Mouse (Mus musculus) neural tube, embryonic 11.5 days (tissue): ENCODE results near the gene Mrpl58. TPM values are rescaled to one million over a fixed set of nuclear protein-coding genes. Genes with fewer than 3 reads are reported as not detected.

ENCODE experiments used
- ATAC-seq: fragments of 200-750 bp; cut with Nextera tagmentation; 2 replicates; pipeline ENCODE4 v1.8.0; 2017; ENCODE audit warnings: moderate number of reproducible peaks, mild to moderate bottlenecking, moderate TSS enrichment, moderate library complexity; ENCODE audit not compliant: insufficient read depth, low FRiP score, low TSS enrichment
- DNase-seq: peaks from one replicate; pipeline ENCODE4 v3.0.0-alpha.2; 2015; ENCODE audit warnings: low spot score
- H3K27ac ChIP-seq: fragments of 300-500 bp; sonication (generic); 2 replicates; pipeline ENCODE4 v1.5.1; 2014; ENCODE audit warnings: low read depth, mild to moderate bottlenecking, low read length
- H3K27me3 ChIP-seq: fragments of 300-500 bp; sonication (generic); 2 replicates; pipeline ENCODE4 v1.6.1; 2014; ENCODE audit warnings: mild to moderate bottlenecking, low read length, mixed read lengths; ENCODE audit not compliant: control insufficient read depth, insufficient read depth
- H3K36me3 ChIP-seq: fragments of 300-500 bp; sonication (generic); 2 replicates; pipeline ENCODE4 v1.6.1; 2014; ENCODE audit warnings: mild to moderate bottlenecking, low read length, moderate library complexity, mixed read lengths; ENCODE audit not compliant: control insufficient read depth, insufficient read depth
- H3K4me1 ChIP-seq: fragments of 300-500 bp; sonication (generic); 2 replicates; pipeline ENCODE4 v1.6.1; 2014; ENCODE audit warnings: low read length, mixed read lengths; ENCODE audit not compliant: control insufficient read depth, insufficient read depth
- H3K4me2 ChIP-seq: fragments of 300-500 bp; sonication (generic); 2 replicates; pipeline ENCODE4 v1.6.1; 2014; ENCODE audit warnings: low read depth, mild to moderate bottlenecking, moderate library complexity
- H3K4me3 ChIP-seq: fragments of 300-500 bp; sonication (generic); 2 replicates; pipeline ENCODE4 v1.5.1; 2014; ENCODE audit warnings: low read depth, low read length
- H3K9ac ChIP-seq: fragments of 300-500 bp; sonication (generic); 2 replicates; pipeline ENCODE4 v1.6.1; 2014; ENCODE audit warnings: mild to moderate bottlenecking, low read length
- H3K9me3 ChIP-seq: fragments of 300-500 bp; sonication (generic); 2 replicates; pipeline ENCODE4 v1.6.1; 2016; ENCODE audit warnings: low read length; ENCODE audit not compliant: control insufficient read depth
- WGBS: fragments of 180-500 bp; shearing (Covaris S2); extraction: QIAGEN DNeasy Blood & Tissue Kit; methylation state at CpG from one replicate; pipeline ENCODE4 v1.1.7; 2014; 5-methylcytosine and 5-hydroxymethylcytosine counted together
- polyA plus RNA-seq: library from polyadenylated mRNA; unstranded; fragments of >200 nt; fragmentation: Nextera tagmentation; extraction: Ambion mirVana; gene quantifications from 2 replicates; pipeline ENCODE4 v1.2.1, GENCODE M21; 2014

The Mrpl58 gene
- polyA plus RNA-seq, 1 experiment from 2014 or later: 230 TPM

- Histone ChIP-seq H3K27me3 (no peaks in the 10 kb centered on the region), H3K4me2 (no peak overlapping the region), H3K9ac (no peak overlapping the region), H3K27ac (peak overlapping the region; percentile 82), H3K4me3 (no peak overlapping the region), H3K9me3 (no peaks in the 10 kb centered on the region), H3K4me1 (peaks cover 8% of the 10 kb centered on the region; the same call in 1 of the 2 replicates), H3K36me3 (peaks cover 5% of the 10 kb centered on the region; the same call in 1 of the 2 replicates)
- 0 out of 2 replicates have a peak, but pooled peaks have one; percentile 1 for ATAC-seq
- DNase-seq: peak; percentile 48
- 49% methylated on average over 7 of the region's 7 CpGs for WGBS
These were observed 6.0 kb downstream of the Mrpl58 start for GRCm38 (mm10) chr11:115409556-115409955.

GRCm38 (mm10) chr11:115419531-115420237 lies 16.1 kb downstream of the Mrpl58 start, which contains the start of the genes Atp5h and Kctd2:
Gene Atp5h (minus strand): TSS chr11:115419962.
Gene Kctd2 (plus strand): TSS chr11:115420128.
- peak; percentile 97 for ATAC-seq

GRCm38 (mm10) chr11:115420336-115421190 lies 17.0 kb downstream of the Mrpl58 start:
- DNase-seq: peak; percentile 49
- H3K4me3 ChIP-seq: peak overlapping the region; percentile 96
- peaks cover 5% of the 10 kb centered on the region; the same call in 1 of the 2 replicates for H3K36me3 ChIP-seq
- H3K9me3 ChIP-seq: no peaks in the 10 kb centered on the region
- peak overlapping the region; percentile 95 for H3K9ac ChIP-seq
- H3K4me1 ChIP-seq: peaks cover 14% of the 10 kb centered on the region
- peak overlapping the region; percentile 87 for H3K4me2 ChIP-seq
- H3K27me3 ChIP-seq: no peaks in the 10 kb centered on the region
- peak overlapping the region; percentile 75 for H3K27ac ChIP-seq
- 3% methylated on average over 43 of the region's 45 CpGs for WGBS
- ATAC-seq: peak; percentile 71

More at GRCm38 (mm10) chr11:115419531-115420237, 16.1 kb downstream of the Mrpl58 start, which contains the start of the genes Atp5h and Kctd2:
- H3K27ac ChIP-seq: peak within 1 kb of the TSS; percentile 75
- H3K36me3 ChIP-seq: peaks cover 9% of the 10 kb centered on the region; the same call in 1 of the 2 replicates
- H3K4me2 ChIP-seq: peak within 1 kb of the TSS; percentile 90
- no peaks in the 10 kb centered on the region for H3K27me3 ChIP-seq
- peak; percentile 98 for DNase-seq
- peak within 1 kb of the TSS; percentile 95 for H3K9ac ChIP-seq
- no peaks in the 10 kb centered on the region for H3K9me3 ChIP-seq
- peak within 1 kb of the TSS; percentile 96 for H3K4me3 ChIP-seq
- peaks cover 14% of the 10 kb centered on the region for H3K4me1 ChIP-seq
- under 1% methylated on average over 54 of the region's 56 CpGs for WGBS

GRCm38 (mm10) chr11:115421328-115421727 lies 17.8 kb downstream of the Mrpl58 start:
- peaks cover 14% of the 10 kb centered on the region for H3K4me1 ChIP-seq
- ATAC-seq: no peak
- no peak overlapping the region for H3K4me3 ChIP-seq
- no peaks in the 10 kb centered on the region for H3K27me3 ChIP-seq
- WGBS: 63% methylated on average over 1 of the region's 1 CpGs
- peak overlapping the region; percentile 87 for H3K4me2 ChIP-seq
- H3K27ac ChIP-seq: no peak overlapping the region
- no peak for DNase-seq
- no peaks in the 10 kb centered on the region for H3K9me3 ChIP-seq
- H3K9ac ChIP-seq: no peak overlapping the region
- peaks cover 1% of the 10 kb centered on the region; the same call in 1 of the 2 replicates for H3K36me3 ChIP-seq

- 92% methylated on average over 16 of the region's 16 CpGs for WGBS
- no peak overlapping the region for H3K9ac ChIP-seq
- no peaks in the 10 kb centered on the region for H3K36me3 ChIP-seq
- ATAC-seq (no peak), DNase-seq (no peak)
- H3K4me1 ChIP-seq: peaks cover 14% of the 10 kb centered on the region
- no peaks in the 10 kb centered on the region for H3K9me3 ChIP-seq
- no peaks in the 10 kb centered on the region for H3K27me3 ChIP-seq
- no peak overlapping the region for H3K27ac ChIP-seq
- no peak overlapping the region for H3K4me2 ChIP-seq
- no peak overlapping the region for H3K4me3 ChIP-seq
These were observed 18.4 kb downstream of the Mrpl58 start for GRCm38 (mm10) chr11:115421972-115422371.

GRCm38 (mm10) chr11:115423091-115423490 lies 19.5 kb downstream of the Mrpl58 start:
- no peak for DNase-seq
- Histone ChIP-seq H3K4me3 (no peak overlapping the region), H3K36me3 (no peaks in the 10 kb centered on the region), H3K27me3 (no peaks in the 10 kb centered on the region), H3K9ac (no peak overlapping the region), H3K4me2 (no peak overlapping the region), H3K9me3 (no peaks in the 10 kb centered on the region), H3K27ac (no peak overlapping the region), H3K4me1 (peaks cover 14% of the 10 kb centered on the region)
- WGBS: 84% methylated on average over 3 of the region's 3 CpGs
- no peak for ATAC-seq

- H3K36me3 ChIP-seq: peaks cover 3% of the 10 kb centered on the region; the same call in 1 of the 2 replicates
- DNase-seq: no peak
- H3K4me1 ChIP-seq: 0 out of 2 replicates have a peak, but pooled peaks cover 6% of the 10 kb centered on the region
- no peaks in the 10 kb centered on the region for H3K27me3 ChIP-seq
- no peaks in the 10 kb centered on the region for H3K9me3 ChIP-seq
- ATAC-seq: no peak
- 83% methylated on average over 7 of the region's 7 CpGs for WGBS
- H3K9ac ChIP-seq: no peak overlapping the region
- H3K27ac ChIP-seq: no peak overlapping the region
- no peak overlapping the region for H3K4me2 ChIP-seq
- H3K4me3 ChIP-seq: no peak overlapping the region
These were observed 21.1 kb downstream of the Mrpl58 start for GRCm38 (mm10) chr11:115424666-115425065.

- ATAC-seq (no peak), DNase-seq (no peak)
- Histone ChIP-seq H3K9me3 (no peaks in the 10 kb centered on the region), H3K36me3 (peaks cover 8% of the 10 kb centered on the region), H3K9ac (no peak overlapping the region), H3K4me1 (0 out of 2 replicates have a peak, but pooled peaks cover 6% of the 10 kb centered on the region), H3K27me3 (no peaks in the 10 kb centered on the region), H3K27ac (no peak overlapping the region), H3K4me2 (no peak overlapping the region), H3K4me3 (no peak overlapping the region)
- 87% methylated on average over 6 of the region's 6 CpGs for WGBS
These were observed 22.1 kb downstream of the Mrpl58 start for GRCm38 (mm10) chr11:115425671-115426070.
